Mouse (Mus musculus): ENCODE data around the gene Lmx1a. TPM values are rescaled to one million over a fixed set of nuclear protein-coding genes. Genes with fewer than 3 reads are reported as not detected.
A peak's percentile ranks its signal among the peaks of the same experiment; 100 is the strongest.

Gene Lmx1a
- polyA plus RNA-seq, 1 experiment from 2014 or later: 18.7 TPM

GRCm38 (mm10) chr1:167760307-167760706, 71.3 kb downstream of the Lmx1a start:
- Histone ChIP-seq H3K36me3 (ENCODE audit: control insufficient read depth, insufficient read depth, low read length) (no peaks in the 10 kb centered on the region), H3K4me3 (ENCODE audit: low read depth, low read length) (no peak overlapping the region), H3K27me3 (ENCODE audit: control insufficient read depth, insufficient read depth, low read length) (peaks cover 62% of the 10 kb centered on the region), H3K9ac (ENCODE audit: low read length) (no peak overlapping the region), H3K27ac (ENCODE audit: low read depth, low read length) (no peak overlapping the region), H3K4me1 (ENCODE audit: control insufficient read depth, insufficient read depth, low read length) (peaks cover 17% of the 10 kb centered on the region), H3K9me3 (ENCODE audit: control insufficient read depth, low read length) (no peaks in the 10 kb centered on the region), H3K4me2 (no peak overlapping the region)
- DNase-seq (ENCODE audit: low spot score, missing footprints) (no peak), ATAC-seq (ENCODE audit: low FRiP score) (no peak)
- 89% methylated on average over 10 of the region's 10 CpGs for WGBS

GRCm38 (mm10) chr1:167761785-167762223, 72.8 kb downstream of the Lmx1a start:
- no peak overlapping the region for H3K27ac ChIP-seq (ENCODE audit: low read depth, low read length)
- H3K4me3 ChIP-seq (ENCODE audit: low read depth, low read length): no peak overlapping the region
- H3K27me3 ChIP-seq (ENCODE audit: control insufficient read depth, insufficient read depth, low read length): peaks cover 56% of the 10 kb centered on the region
- WGBS: 3% methylated on average over 13 of the region's 13 CpGs
- H3K36me3 ChIP-seq (ENCODE audit: control insufficient read depth, insufficient read depth, low read length): no peaks in the 10 kb centered on the region
- ATAC-seq (ENCODE audit: low FRiP score): peak; percentile 75
- peaks cover 17% of the 10 kb centered on the region for H3K4me1 ChIP-seq (ENCODE audit: control insufficient read depth, insufficient read depth, low read length)
- peak overlapping the region; percentile 17 for H3K4me2 ChIP-seq
- H3K9me3 ChIP-seq (ENCODE audit: control insufficient read depth, low read length): no peaks in the 10 kb centered on the region
- 0 out of 2 replicates have a peak overlapping the region, but pooled peaks have one; percentile 7 for H3K9ac ChIP-seq (ENCODE audit: low read length)
- peak; percentile 91 for DNase-seq (ENCODE audit: low spot score, missing footprints)

- H3K9ac ChIP-seq (ENCODE audit: low read length): no peak overlapping the region
- no peaks in the 10 kb centered on the region for H3K9me3 ChIP-seq (ENCODE audit: control insufficient read depth, low read length)
- DNase-seq (ENCODE audit: low spot score, missing footprints): no peak
- H3K4me3 ChIP-seq (ENCODE audit: low read depth, low read length): no peak overlapping the region
- no peak overlapping the region for H3K27ac ChIP-seq (ENCODE audit: low read depth, low read length)
- WGBS: 90% methylated on average over 4 of the region's 4 CpGs
- H3K4me1 ChIP-seq (ENCODE audit: control insufficient read depth, insufficient read depth, low read length): peaks cover 7% of the 10 kb centered on the region
- H3K36me3 ChIP-seq (ENCODE audit: control insufficient read depth, insufficient read depth, low read length): no peaks in the 10 kb centered on the region
- no peak overlapping the region for H3K4me2 ChIP-seq
- peaks cover 25% of the 10 kb centered on the region for H3K27me3 ChIP-seq (ENCODE audit: control insufficient read depth, insufficient read depth, low read length)
- no peak for ATAC-seq (ENCODE audit: low FRiP score)
Measured at GRCm38 (mm10) chr1:167766619-167767018, 77.6 kb downstream of the Lmx1a start.

GRCm38 (mm10) chr1:167770457-167770856, 81.4 kb downstream of the Lmx1a start:
- Histone ChIP-seq H3K27me3 (ENCODE audit: control insufficient read depth, insufficient read depth, low read length) (no peaks in the 10 kb centered on the region; the same call in 1 of the 2 replicates), H3K36me3 (ENCODE audit: control insufficient read depth, insufficient read depth, low read length) (no peaks in the 10 kb centered on the region), H3K9ac (ENCODE audit: low read length) (no peak overlapping the region), H3K4me1 (ENCODE audit: control insufficient read depth, insufficient read depth, low read length) (no peaks in the 10 kb centered on the region), H3K27ac (ENCODE audit: low read depth, low read length) (no peak overlapping the region), H3K4me3 (ENCODE audit: low read depth, low read length) (no peak overlapping the region), H3K4me2 (no peak overlapping the region), H3K9me3 (ENCODE audit: control insufficient read depth, low read length) (no peaks in the 10 kb centered on the region)
- WGBS: 88% methylated on average over 7 of the region's 7 CpGs
- ATAC-seq (ENCODE audit: low FRiP score): no peak
- no peak for DNase-seq (ENCODE audit: low spot score, missing footprints)

GRCm38 (mm10) chr1:167779766-167780488, 90.9 kb downstream of the Lmx1a start:
- Histone ChIP-seq H3K36me3 (ENCODE audit: control insufficient read depth, insufficient read depth, low read length) (no peaks in the 10 kb centered on the region), H3K27ac (ENCODE audit: low read depth, low read length) (no peak overlapping the region), H3K27me3 (ENCODE audit: control insufficient read depth, insufficient read depth, low read length) (no peaks in the 10 kb centered on the region), H3K9me3 (ENCODE audit: control insufficient read depth, low read length) (no peaks in the 10 kb centered on the region), H3K4me1 (ENCODE audit: control insufficient read depth, insufficient read depth, low read length) (no peaks in the 10 kb centered on the region), H3K4me2 (no peak overlapping the region), H3K4me3 (ENCODE audit: low read depth, low read length) (no peak overlapping the region), H3K9ac (ENCODE audit: low read length) (no peak overlapping the region)
- DNase-seq (ENCODE audit: low spot score, missing footprints) (no peak), ATAC-seq (ENCODE audit: low FRiP score) (no peak)
- 87% methylated on average over 4 of the region's 5 CpGs for WGBS

DNA sequence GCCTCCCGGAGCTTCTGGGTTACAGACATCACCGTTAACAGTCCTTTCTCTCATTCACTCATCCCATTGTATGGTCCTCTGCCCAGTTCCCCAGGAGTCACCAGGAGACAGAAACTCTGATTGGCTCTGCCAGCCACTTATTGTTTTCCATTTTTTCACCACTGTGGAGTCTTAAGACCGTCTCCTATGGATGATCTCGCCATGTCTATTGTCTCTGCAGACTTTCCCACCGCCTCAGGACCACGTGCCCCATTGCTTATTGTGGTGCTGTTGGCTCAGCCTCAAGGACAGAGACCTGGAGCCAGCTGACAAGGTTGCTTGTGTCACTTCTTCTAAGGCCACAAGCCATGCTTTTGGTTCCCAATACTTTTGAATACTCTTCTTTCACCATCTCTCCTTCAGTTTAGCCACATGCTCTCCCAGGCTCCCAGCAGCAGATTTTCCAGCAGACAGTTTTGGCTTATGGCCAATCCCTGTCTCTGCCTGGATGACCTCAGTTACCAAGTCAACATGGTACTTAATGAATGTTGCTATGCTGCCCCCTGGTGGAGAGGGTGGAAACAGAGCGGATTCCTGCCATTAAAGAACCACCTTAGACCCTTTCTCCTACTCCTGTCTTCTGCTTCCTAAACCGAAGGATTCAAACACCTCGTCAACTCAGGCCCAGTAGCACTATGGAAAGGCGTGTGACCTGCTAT, 92.9 kb downstream of the Lmx1a start:
- ATAC-seq (ENCODE audit: low FRiP score): peak; percentile 82
- Histone ChIP-seq H3K9me3 (ENCODE audit: control insufficient read depth, low read length) (no peaks in the 10 kb centered on the region), H3K27me3 (ENCODE audit: control insufficient read depth, insufficient read depth, low read length) (no peaks in the 10 kb centered on the region), H3K4me1 (ENCODE audit: control insufficient read depth, insufficient read depth, low read length) (no peaks in the 10 kb centered on the region), H3K4me3 (ENCODE audit: low read depth, low read length) (no peak overlapping the region), H3K27ac (ENCODE audit: low read depth, low read length) (no peak overlapping the region), H3K4me2 (no peak overlapping the region), H3K9ac (ENCODE audit: low read length) (no peak overlapping the region), H3K36me3 (ENCODE audit: control insufficient read depth, insufficient read depth, low read length) (no peaks in the 10 kb centered on the region)
- peak; percentile 89 for DNase-seq (ENCODE audit: low spot score, missing footprints)
- WGBS: 41% methylated on average over 10 of the region's 10 CpGs

DNA sequence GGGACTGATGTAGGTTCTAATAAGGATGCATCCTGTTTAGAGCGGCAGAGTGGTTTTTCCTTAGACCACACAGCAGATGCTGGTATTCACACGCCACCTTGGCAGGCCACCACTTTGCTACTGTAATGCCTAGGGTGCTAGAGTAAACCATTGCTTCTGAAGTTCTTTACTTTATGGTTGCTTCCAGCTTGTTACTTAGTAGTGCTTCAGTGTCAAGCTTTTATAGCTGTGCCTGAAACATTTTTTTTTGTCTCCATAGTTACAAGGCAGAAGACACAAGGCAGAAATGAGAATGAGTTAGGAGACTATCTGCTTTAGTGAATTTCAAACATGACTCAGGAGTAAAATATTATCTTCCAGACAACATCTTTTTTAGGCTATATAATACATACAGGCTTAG, 95.0 kb downstream of the Lmx1a start:
- H3K27me3 ChIP-seq (ENCODE audit: control insufficient read depth, insufficient read depth, low read length): no peaks in the 10 kb centered on the region
- no peak overlapping the region for H3K4me3 ChIP-seq (ENCODE audit: low read depth, low read length)
- ATAC-seq (ENCODE audit: low FRiP score) (no peak), DNase-seq (ENCODE audit: low spot score, missing footprints) (no peak)
- no peaks in the 10 kb centered on the region for H3K9me3 ChIP-seq (ENCODE audit: control insufficient read depth, low read length)
- no peak overlapping the region for H3K27ac ChIP-seq (ENCODE audit: low read depth, low read length)
- no peak overlapping the region for H3K4me2 ChIP-seq
- WGBS: 89% methylated on average over 2 of the region's 2 CpGs
- H3K4me1 ChIP-seq (ENCODE audit: control insufficient read depth, insufficient read depth, low read length): no peaks in the 10 kb centered on the region
- H3K36me3 ChIP-seq (ENCODE audit: control insufficient read depth, insufficient read depth, low read length): no peaks in the 10 kb centered on the region
- H3K9ac ChIP-seq (ENCODE audit: low read length): no peak overlapping the region

- Histone ChIP-seq H3K9me3 (ENCODE audit: control insufficient read depth, low read length) (no peaks in the 10 kb centered on the region), H3K4me3 (ENCODE audit: low read depth, low read length) (no peak overlapping the region), H3K27ac (ENCODE audit: low read depth, low read length) (no peak overlapping the region), H3K27me3 (ENCODE audit: control insufficient read depth, insufficient read depth, low read length) (no peaks in the 10 kb centered on the region), H3K9ac (ENCODE audit: low read length) (no peak overlapping the region), H3K36me3 (ENCODE audit: control insufficient read depth, insufficient read depth, low read length) (no peaks in the 10 kb centered on the region), H3K4me2 (no peak overlapping the region), H3K4me1 (ENCODE audit: control insufficient read depth, insufficient read depth, low read length) (no peaks in the 10 kb centered on the region)
- peak; percentile 71 for ATAC-seq (ENCODE audit: low FRiP score)
- 74% methylated on average over 12 of the region's 12 CpGs for WGBS
- no peak for DNase-seq (ENCODE audit: low spot score, missing footprints)
Measured at GRCm38 (mm10) chr1:167788684-167789413, 99.8 kb downstream of the Lmx1a start.

- Histone ChIP-seq H3K4me1 (ENCODE audit: control insufficient read depth, insufficient read depth, low read length) (no peaks in the 10 kb centered on the region), H3K27me3 (ENCODE audit: control insufficient read depth, insufficient read depth, low read length) (no peaks in the 10 kb centered on the region), H3K9me3 (ENCODE audit: control insufficient read depth, low read length) (no peaks in the 10 kb centered on the region), H3K36me3 (ENCODE audit: control insufficient read depth, insufficient read depth, low read length) (no peaks in the 10 kb centered on the region), H3K9ac (ENCODE audit: low read length) (no peak overlapping the region), H3K27ac (ENCODE audit: low read depth, low read length) (no peak overlapping the region; the same call in 1 of the 2 replicates), H3K4me3 (ENCODE audit: low read depth, low read length) (no peak overlapping the region), H3K4me2 (no peak overlapping the region)
- ATAC-seq (ENCODE audit: low FRiP score) (peak; percentile 43), DNase-seq (ENCODE audit: low spot score, missing footprints) (no peak)
- 83% methylated on average over 8 of the region's 8 CpGs for WGBS
Measured at GRCm38 (mm10) chr1:167789448-167789847, 100.4 kb downstream of the Lmx1a start.

Measured in midbrain, embryonic 11.5 days (tissue).